Mouse (Mus musculus) activated CD4-positive, CD25-positive, alpha-beta regulatory T cell (primary cell): Measurements from ENCODE around the gene Slc25a26. TPM values are rescaled to one million over a fixed set of nuclear protein-coding genes. Genes with fewer than 3 reads are reported as not detected.

ENCODE experiments used
- polyA plus RNA-seq, 2 experiments: library from polyadenylated mRNA; unstranded; fragments of 100-300 nt; shearing (Covaris generic); gene quantifications; one replicate each; pipeline ENCODE4 v1.2.1; 2017

The Slc25a26 gene
- 1 to 10 TPM; 4.3 to 6.5 TPM for polyA plus RNA-seq

GRCm38 (mm10) chr6:94499897-94500623 is at the start of gene Slc25a26:
Slc25a26 (plus strand) TSS chr6:94500331.

Other genes starting within 250 kb of the Slc25a26 start
- under 1 TPM; 0.33 to 0.62 TPM for gene Magi1, start 216.4 kb upstream of the Slc25a26 start, polyA plus RNA-seq
- gene Lrig1, start 199.8 kb downstream of the Slc25a26 start, polyA plus RNA-seq = 10 to 100 TPM; 25.4 to 58.1 TPM